Comparison of ENCODE assay signal across 22 mouse cellular contexts in genomic region chr1:191604690-191605089, GRCm38 (mm10). TPM values are rescaled to one million over a fixed set of nuclear protein-coding genes. Genes with fewer than 3 reads are reported as not detected.
A peak's percentile ranks its signal among the peaks of the same experiment; 100 is the strongest.
DNase-seq lines count a peak whose midpoint lies in the region; ATAC-seq and TF ChIP-seq lines count a peak whose summit lies in the region.
"Had no signal": no experiment of that assay in that cellular context is flagged by ENCODE, and none has a peak within 500 bp of the region (broad histone marks: within the 10 kb centered on the region; RNA-seq: fewer than 3 reads in every experiment).

No protein-coding gene starts in this region.

- H3K9ac ChIP-seq in forebrain, postnatal 0 days, result no peak overlapping the region
- no peak overlapping the region for H3K9ac ChIP-seq in forebrain, embryonic 12.5 days
- H3K9ac ChIP-seq in midbrain, embryonic 14.5 days (replicated peaks; ENCODE audit: low read length), result no peak overlapping the region
- H3K9ac ChIP-seq in midbrain, embryonic 11.5 days (ENCODE audit: low read length), result no peak overlapping the region
- no peak overlapping the region for H3K9ac ChIP-seq in liver, postnatal 0 days (replicated peaks)
- H3K9ac ChIP-seq: embryonic facial prominence, embryonic 13.5 days; forebrain, embryonic 13.5 days; hindbrain, embryonic 13.5 days; intestine, embryonic 15.5 days had no signal

- no peak for TF ChIP-seq CTCF in forebrain, postnatal 0 days (IDR thresholded peaks at IDR 0.05; ENCODE audit: low read depth)
- TF ChIP-seq CTCF in liver, postnatal 0 days (IDR thresholded peaks at IDR 0.05; ENCODE audit: low read depth), result no peak

- no peaks in the 10 kb centered on the region for H3K9me3 ChIP-seq in forebrain, postnatal 0 days (ENCODE audit: low read length)
- H3K9me3 ChIP-seq in forebrain, embryonic 12.5 days, result no peaks in the 10 kb centered on the region
- H3K9me3 ChIP-seq in midbrain, embryonic 14.5 days (ENCODE audit: control insufficient read depth, low read length), result no peaks in the 10 kb centered on the region
- no peaks in the 10 kb centered on the region for H3K9me3 ChIP-seq in midbrain, embryonic 11.5 days (ENCODE audit: control insufficient read depth, low read length)
- H3K9me3 ChIP-seq in liver, postnatal 0 days (ENCODE audit: low read length), result no peaks in the 10 kb centered on the region
- H3K9me3 ChIP-seq: embryonic facial prominence, embryonic 13.5 days; forebrain, embryonic 13.5 days; hindbrain, embryonic 13.5 days; intestine, embryonic 15.5 days had no signal

- WGBS in forebrain, postnatal 0 days, result 57% methylated on average over 3 of the region's 3 CpGs
- 67% methylated on average over 3 of the region's 3 CpGs for WGBS in forebrain, embryonic 12.5 days
- 80% methylated on average over 3 of the region's 3 CpGs for WGBS in midbrain, embryonic 14.5 days
- WGBS in midbrain, embryonic 11.5 days, result 79% methylated on average over 3 of the region's 3 CpGs
- 85% methylated on average over 3 of the region's 3 CpGs for WGBS in liver, postnatal 0 days (ENCODE audit: insufficient replicate concordance)

- H3K4me2 ChIP-seq in forebrain, postnatal 0 days (ENCODE audit: low read depth), result no peak overlapping the region
- H3K4me2 ChIP-seq in forebrain, embryonic 12.5 days, result no peak overlapping the region
- no peak overlapping the region for H3K4me2 ChIP-seq in midbrain, embryonic 14.5 days (ENCODE audit: low read length)
- H3K4me2 ChIP-seq in midbrain, embryonic 11.5 days, result no peak overlapping the region
- no peak overlapping the region for H3K4me2 ChIP-seq in liver, postnatal 0 days (ENCODE audit: low read depth, low read length)
- H3K4me2 ChIP-seq: embryonic facial prominence, embryonic 13.5 days; forebrain, embryonic 13.5 days; hindbrain, embryonic 13.5 days; intestine, embryonic 15.5 days had no signal

- peak; percentile 66; the same call in 1 of the 2 replicates for ATAC-seq in forebrain, postnatal 0 days
- ATAC-seq in forebrain, embryonic 12.5 days (ENCODE audit: low FRiP score), result no peak
- ATAC-seq in midbrain, embryonic 14.5 days (ENCODE audit: low FRiP score, low TSS enrichment), result no peak
- ATAC-seq in midbrain, embryonic 11.5 days (ENCODE audit: low FRiP score), result no peak
- no peak for ATAC-seq in liver, postnatal 0 days
- ATAC-seq: forebrain, embryonic 13.5 days; intestine, embryonic 15.5 days; Patski had no signal

- H3K36me3 ChIP-seq in forebrain, postnatal 0 days (ENCODE audit: insufficient read depth), result peaks cover 50% of the 10 kb centered on the region
- H3K36me3 ChIP-seq in forebrain, embryonic 12.5 days (replicated peaks), result peaks cover 68% of the 10 kb centered on the region
- peaks cover 56% of the 10 kb centered on the region for H3K36me3 ChIP-seq in midbrain, embryonic 14.5 days (ENCODE audit: control insufficient read depth, insufficient read depth, low read length)
- peaks cover 20% of the 10 kb centered on the region for H3K36me3 ChIP-seq in midbrain, embryonic 11.5 days (ENCODE audit: control insufficient read depth, insufficient read depth, low read length)
- H3K36me3 ChIP-seq in liver, postnatal 0 days (replicated peaks; ENCODE audit: insufficient read depth, low read length), result peaks cover 55% of the 10 kb centered on the region

- peak; percentile 43 for DNase-seq in forebrain, postnatal 0 days
- DNase-seq in midbrain, embryonic 14.5 days, result peak; percentile 19
- no peak for DNase-seq in midbrain, embryonic 11.5 days (ENCODE audit: low spot score, missing footprints)
- peak; percentile 44 for DNase-seq in R1 (ENCODE audit: low read depth, low spot score)
- peak; percentile 30 for DNase-seq in retina, embryonic 14.5 days (ENCODE audit: low spot score)
- DNase-seq in liver, postnatal 0 days, result no peak
- DNase-seq in adrenal gland, adult (ENCODE audit: inconsistent age in 2 of 2, low spot score in 1 of 2), result no peak
- DNase-seq: adrenal gland, adult 8-10 months; adrenal gland, postnatal 36 days; cerebellum, adult 18-20 months; cerebellum, adult 9-11 months; cerebellum, postnatal 36 days; gastrocnemius, adult 2 months; gastrocnemius, postnatal 25 days; heart, postnatal 10 days; heart, postnatal 4 days had no signal

- no peak for TF ChIP-seq EP300 in liver, postnatal 0 days (IDR thresholded peaks at IDR 0.05; ENCODE audit: low read depth)

- no peak overlapping the region for H3K27ac ChIP-seq in forebrain, postnatal 0 days (ENCODE audit: low read depth, low read length)
- H3K27ac ChIP-seq in forebrain, embryonic 12.5 days, result no peak overlapping the region
- H3K27ac ChIP-seq in midbrain, embryonic 14.5 days (replicated peaks; ENCODE audit: low read depth, low read length), result no peak overlapping the region
- H3K27ac ChIP-seq in midbrain, embryonic 11.5 days (ENCODE audit: low read depth, low read length), result no peak overlapping the region
- no peak overlapping the region for H3K27ac ChIP-seq in liver, postnatal 0 days (ENCODE audit: low read depth)
- H3K27ac ChIP-seq: embryonic facial prominence, embryonic 13.5 days; forebrain, embryonic 13.5 days; gastrocnemius, adult 2 months; hindbrain, embryonic 13.5 days; intestine, embryonic 15.5 days had no signal

- H3K4me3 ChIP-seq in forebrain, postnatal 0 days (ENCODE audit: low read depth, low read length), result no peak overlapping the region
- H3K4me3 ChIP-seq in forebrain, embryonic 12.5 days (replicated peaks), result no peak overlapping the region
- no peak overlapping the region for H3K4me3 ChIP-seq in midbrain, embryonic 14.5 days (replicated peaks; ENCODE audit: low read depth, low read length)
- no peak overlapping the region for H3K4me3 ChIP-seq in midbrain, embryonic 11.5 days (ENCODE audit: low read depth, low read length)
- H3K4me3 ChIP-seq in liver, postnatal 0 days (ENCODE audit: low read depth, low read length), result no peak overlapping the region
- H3K4me3 ChIP-seq: embryonic facial prominence, embryonic 13.5 days; forebrain, embryonic 13.5 days; gastrocnemius, adult 2 months; hindbrain, embryonic 13.5 days; intestine, embryonic 15.5 days had no signal

- no peaks in the 10 kb centered on the region for H3K27me3 ChIP-seq in forebrain, postnatal 0 days (ENCODE audit: insufficient read depth, low read length)
- no peaks in the 10 kb centered on the region for H3K27me3 ChIP-seq in forebrain, embryonic 12.5 days
- H3K27me3 ChIP-seq in midbrain, embryonic 14.5 days (ENCODE audit: control insufficient read depth, insufficient read depth, low read length), result no peaks in the 10 kb centered on the region
- H3K27me3 ChIP-seq in midbrain, embryonic 11.5 days (ENCODE audit: control insufficient read depth, insufficient read depth, low read length), result no peaks in the 10 kb centered on the region
- no peaks in the 10 kb centered on the region for H3K27me3 ChIP-seq in liver, postnatal 0 days (ENCODE audit: insufficient read depth, low read length)
- H3K27me3 ChIP-seq: embryonic facial prominence, embryonic 13.5 days; forebrain, embryonic 13.5 days; hindbrain, embryonic 13.5 days; intestine, embryonic 15.5 days; Patski had no signal

- no peaks in the 10 kb centered on the region for H3K4me1 ChIP-seq in forebrain, postnatal 0 days (ENCODE audit: insufficient read depth)
- no peaks in the 10 kb centered on the region for H3K4me1 ChIP-seq in forebrain, embryonic 12.5 days
- H3K4me1 ChIP-seq in midbrain, embryonic 14.5 days (ENCODE audit: control insufficient read depth, insufficient read depth, low read length), result no peaks in the 10 kb centered on the region
- no peaks in the 10 kb centered on the region for H3K4me1 ChIP-seq in midbrain, embryonic 11.5 days (ENCODE audit: control insufficient read depth, insufficient read depth, low read length)
- no peaks in the 10 kb centered on the region for H3K4me1 ChIP-seq in liver, postnatal 0 days (ENCODE audit: insufficient read depth)
- H3K4me1 ChIP-seq: embryonic facial prominence, embryonic 13.5 days; forebrain, embryonic 13.5 days; hindbrain, embryonic 13.5 days; intestine, embryonic 15.5 days had no signal

RNA-seq across cellular contexts. Expression of gene Ints7, which starts 29.3 kb away (rescaled TPM):
- total RNA-seq in forebrain, postnatal 0 days (2014; rRNA removed), result 29.8 and 47.8 TPM in 2 replicates
- 21.6 and 27.9 TPM in 2 replicates for polyA plus RNA-seq in forebrain, postnatal 0 days (2015; fragmentation: Nextera tagmentation; extraction: Ambion mirVana)
- polyA plus RNA-seq in forebrain, embryonic 12.5 days (2016; fragmentation: Nextera tagmentation; extraction: Ambion mirVana), result 77.4 and 78.7 TPM in 2 replicates
- polyA plus RNA-seq in midbrain, embryonic 14.5 days (2014; fragmentation: Nextera tagmentation; extraction: Ambion mirVana), result 32.0 and 43.6 TPM in 2 replicates
- polyA plus RNA-seq in midbrain, embryonic 11.5 days (2014; fragmentation: Nextera tagmentation; extraction: Ambion mirVana), result 54.4 and 55.2 TPM in 2 replicates
- polyA plus RNA-seq in liver, postnatal 0 days (2015; fragmentation: Nextera tagmentation; extraction: Ambion mirVana), result 9.3 and 11.0 TPM in 2 replicates

RNA-seq across cellular contexts. Expression of gene Dtl, which starts 29.3 kb away (rescaled TPM):
- total RNA-seq in forebrain, postnatal 0 days (2014; rRNA removed), result 3.2 and 5.8 TPM in 2 replicates
- 2.8 and 4.5 TPM in 2 replicates for polyA plus RNA-seq in forebrain, postnatal 0 days (2015; fragmentation: Nextera tagmentation; extraction: Ambion mirVana)
- polyA plus RNA-seq in forebrain, embryonic 12.5 days (2016; fragmentation: Nextera tagmentation; extraction: Ambion mirVana), result 74.5 and 77.3 TPM in 2 replicates
- polyA plus RNA-seq in midbrain, embryonic 14.5 days (2014; fragmentation: Nextera tagmentation; extraction: Ambion mirVana), result 4.8 and 10.4 TPM in 2 replicates
- polyA plus RNA-seq in midbrain, embryonic 11.5 days (2014; fragmentation: Nextera tagmentation; extraction: Ambion mirVana), result 67.9 and 71.5 TPM in 2 replicates
- polyA plus RNA-seq in liver, postnatal 0 days (2015; fragmentation: Nextera tagmentation; extraction: Ambion mirVana), result 10.7 and 11.8 TPM in 2 replicates

Comparison
In these comparisons a context has a peak if more than half of its experiments do, and no peak if none do; other contexts are left out.
1. DNase-seq: peak in forebrain, postnatal 0 days (single experiment), midbrain, embryonic 14.5 days (single experiment), R1 (single experiment) and retina, embryonic 14.5 days (single experiment); none in midbrain, embryonic 11.5 days (single experiment), liver, postnatal 0 days (single experiment) and adrenal gland, adult (0 of 2).